Mouse (Mus musculus): ENCODE measurements around the gene Dbndd2. TPM values are rescaled to one million over a fixed set of nuclear protein-coding genes. Genes with fewer than 3 reads are reported as not detected.
A peak's percentile ranks its signal among the peaks of the same experiment; 100 is the strongest.

Dbndd2 gene
- total RNA-seq, 2 experiments from 2014 or later = 108 to 110 TPM

DNA sequence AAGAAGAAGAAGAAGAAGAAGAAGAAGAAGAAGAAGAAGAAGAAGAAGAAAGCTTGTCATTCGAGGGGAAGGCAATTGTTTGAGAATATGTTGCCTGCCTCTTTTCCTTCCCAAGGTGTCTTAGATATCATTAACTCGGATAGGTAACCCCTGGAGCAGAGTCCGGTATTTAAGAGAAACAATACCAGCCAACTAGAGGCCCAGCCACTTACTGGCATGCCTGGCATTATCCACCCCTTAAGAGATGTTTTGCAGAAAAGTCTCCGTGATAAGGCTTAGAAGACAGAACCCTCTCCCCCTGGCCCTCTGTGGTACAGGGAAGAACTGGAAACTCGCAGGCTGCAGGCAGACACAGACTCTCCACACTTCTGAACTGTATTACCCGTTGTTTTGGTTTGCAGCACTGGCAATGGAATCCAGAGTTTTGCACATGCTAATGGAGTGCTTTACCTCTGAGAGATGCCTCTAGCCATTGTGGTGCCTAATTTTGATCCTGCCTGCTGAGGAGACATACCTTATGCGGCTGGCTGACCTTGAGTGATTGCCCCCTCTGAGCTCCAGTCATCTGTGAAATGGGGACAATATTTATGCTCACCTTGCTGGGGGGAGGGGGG is 31.9 kb upstream of the Dbndd2 start:
- no peak for DNase-seq

DNA sequence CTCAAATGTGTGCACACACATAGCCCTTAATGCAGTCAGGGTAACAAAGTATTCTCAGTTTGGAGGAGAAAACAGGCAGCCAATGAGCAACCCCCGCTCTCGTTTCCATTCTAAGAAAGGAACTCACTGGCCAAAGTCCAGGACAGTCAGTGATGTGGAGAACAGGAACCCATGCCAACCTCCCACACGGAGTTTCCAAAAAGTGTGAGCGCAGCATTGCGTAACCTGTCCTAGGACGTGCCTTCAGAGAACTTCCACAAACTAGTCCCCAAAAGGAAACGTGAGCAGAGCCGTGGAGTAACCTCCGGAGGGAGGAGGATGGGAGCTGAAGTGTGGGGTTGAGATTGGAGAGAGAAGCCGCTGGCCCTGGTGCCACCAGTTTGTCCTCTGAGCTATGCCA is 31.1 kb upstream of the Dbndd2 start:
- DNase-seq = peak; percentile 44 to 55

DNA sequence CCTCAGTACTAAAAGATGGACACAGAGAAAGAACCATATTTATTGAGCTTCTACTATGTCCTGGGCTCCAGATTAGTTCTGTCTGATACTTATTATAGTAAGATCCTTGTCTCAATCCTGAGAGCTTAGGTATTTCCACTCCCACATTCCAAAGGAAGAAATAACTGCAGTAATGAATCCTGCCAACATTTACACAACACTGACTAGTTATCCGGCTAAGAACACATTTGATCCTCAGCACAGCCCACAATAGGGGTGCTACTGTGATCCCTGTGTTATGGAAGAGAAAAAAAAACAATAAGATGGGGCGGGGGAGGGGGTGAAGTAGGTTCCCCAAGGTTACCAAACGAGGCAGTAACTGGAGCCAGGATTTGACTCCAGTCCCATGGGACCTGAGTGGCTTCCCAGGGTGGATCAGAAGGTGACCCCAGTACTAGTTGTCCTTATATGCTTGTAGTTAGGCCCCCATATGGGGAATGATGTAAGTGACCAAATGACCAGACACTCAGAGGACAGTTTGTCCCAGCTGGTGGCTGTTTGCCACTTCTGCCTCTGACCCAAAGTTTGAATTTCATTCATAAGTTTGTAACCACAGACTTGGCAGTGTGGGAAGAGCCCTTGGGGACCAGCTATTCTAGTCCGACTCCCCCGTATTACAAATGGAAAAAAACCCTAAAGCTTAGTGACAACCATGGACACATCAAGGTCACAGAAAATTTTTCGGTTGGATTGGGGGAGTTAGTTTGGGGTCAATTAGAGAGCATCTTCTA is 30.3 kb upstream of the Dbndd2 start:
- no peak for DNase-seq

- no peak for DNase-seq
Measured at GRCm38 (mm10) chr2:164456413-164456812, 29.5 kb upstream of the Dbndd2 start.

GRCm38 (mm10) chr2:164456864-164457300 is 29.0 kb upstream of the Dbndd2 start, which contains the start of gene Sys1:
Sys1 (plus strand) TSS chr2:164456964.
- DNase-seq = peak; percentile 44 to 45

GRCm38 (mm10) chr2:164457942-164458341 is 28.0 kb upstream of the Dbndd2 start:
- DNase-seq = no peak

DNA sequence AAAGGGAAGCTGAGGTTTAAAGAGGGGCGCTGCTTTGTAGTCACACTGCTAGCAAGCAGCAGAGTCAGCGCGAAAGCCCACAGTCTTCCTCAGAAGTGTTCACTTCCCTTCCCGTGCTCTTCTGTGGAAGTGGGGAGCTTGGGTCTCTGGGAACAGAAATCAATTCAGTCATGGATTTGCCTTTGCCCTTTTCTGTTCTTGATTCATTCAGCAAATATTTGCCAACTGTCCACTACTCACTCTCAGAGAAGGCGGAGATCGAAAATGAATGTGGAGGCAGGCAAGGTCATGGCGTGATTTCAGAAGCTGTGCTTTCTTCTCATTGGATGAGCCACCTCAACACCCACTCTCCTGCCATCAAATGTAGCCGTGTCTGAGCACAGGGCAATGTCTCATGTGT is 27.4 kb upstream of the Dbndd2 start:
- no peak for DNase-seq

GRCm38 (mm10) chr2:164460745-164461551 is 25.0 kb upstream of the Dbndd2 start, which contains the start of gene Gm20458:
Gm20458 (plus strand) TSS chr2:164460967.
- peak; percentile 96 to 97 for DNase-seq

DNA sequence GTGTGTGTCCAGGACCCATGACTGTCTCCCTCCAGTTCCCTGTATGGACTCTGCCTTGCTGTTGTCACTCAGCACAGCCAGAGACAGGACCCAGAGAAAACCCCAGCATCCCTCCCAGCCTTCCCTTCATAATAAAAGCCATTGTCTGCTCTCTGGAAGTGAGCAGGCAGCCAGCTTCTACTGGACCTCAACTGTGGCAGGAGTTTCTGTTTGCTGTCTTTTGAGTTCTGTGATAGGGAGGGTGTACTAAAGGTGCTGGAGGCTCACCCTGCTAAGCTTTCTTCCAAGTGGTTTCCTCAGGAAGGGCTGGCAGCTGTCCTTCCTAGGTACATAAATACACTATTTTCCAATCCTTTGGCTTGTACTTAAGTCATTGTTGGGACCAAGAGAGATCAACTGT is 20.7 kb upstream of the Dbndd2 start:
- no peak for DNase-seq

DNA sequence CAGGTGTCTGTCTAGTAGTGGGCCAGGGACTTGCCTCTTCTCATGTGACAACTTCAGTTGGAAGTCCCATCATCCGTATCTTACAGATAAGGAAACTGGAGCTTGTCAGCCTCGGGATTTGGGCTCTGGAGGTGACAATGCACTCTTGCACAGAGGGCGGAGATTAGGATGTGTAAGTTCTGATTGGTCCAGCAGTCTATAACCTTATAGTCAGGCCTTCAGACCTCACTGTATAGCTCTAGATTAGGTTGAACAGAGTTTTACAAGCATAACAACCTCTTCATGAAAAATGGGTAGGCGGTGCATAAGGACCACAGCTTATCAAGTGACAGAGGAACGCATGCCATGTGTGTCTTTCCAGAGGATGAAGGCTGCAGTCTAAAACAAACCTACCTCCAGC is 19.1 kb upstream of the Dbndd2 start:
- no peak for DNase-seq

GRCm38 (mm10) chr2:164470254-164470653 is 15.7 kb upstream of the Dbndd2 start:
- DNase-seq = peak in 1 of 2 experiments; percentile 37

DNA sequence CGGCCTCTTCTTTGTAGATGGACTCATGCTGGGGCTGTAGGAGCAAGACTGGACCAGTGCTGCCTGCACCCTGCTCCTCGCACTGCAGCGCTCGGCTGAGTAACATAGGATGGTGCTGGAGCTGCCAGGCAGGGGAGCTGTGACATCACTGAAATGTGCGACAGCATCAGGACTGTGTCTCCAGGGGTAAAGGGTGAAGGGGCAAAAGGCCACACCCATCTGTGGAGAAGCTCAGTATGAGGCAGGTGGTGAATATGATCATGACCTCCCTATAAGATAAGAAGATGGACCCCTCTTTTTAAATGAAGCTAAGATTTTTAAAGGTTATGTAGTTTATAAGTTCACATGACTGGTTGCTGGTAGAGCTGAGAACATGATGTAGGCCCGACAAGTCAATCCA is 12.3 kb upstream of the Dbndd2 start, which contains the start of gene Trp53tg5:
TSS of gene Trp53tg5 (minus strand) at position 101 of the 400 bp plus-strand sequence.
- no peak for DNase-seq

DNA sequence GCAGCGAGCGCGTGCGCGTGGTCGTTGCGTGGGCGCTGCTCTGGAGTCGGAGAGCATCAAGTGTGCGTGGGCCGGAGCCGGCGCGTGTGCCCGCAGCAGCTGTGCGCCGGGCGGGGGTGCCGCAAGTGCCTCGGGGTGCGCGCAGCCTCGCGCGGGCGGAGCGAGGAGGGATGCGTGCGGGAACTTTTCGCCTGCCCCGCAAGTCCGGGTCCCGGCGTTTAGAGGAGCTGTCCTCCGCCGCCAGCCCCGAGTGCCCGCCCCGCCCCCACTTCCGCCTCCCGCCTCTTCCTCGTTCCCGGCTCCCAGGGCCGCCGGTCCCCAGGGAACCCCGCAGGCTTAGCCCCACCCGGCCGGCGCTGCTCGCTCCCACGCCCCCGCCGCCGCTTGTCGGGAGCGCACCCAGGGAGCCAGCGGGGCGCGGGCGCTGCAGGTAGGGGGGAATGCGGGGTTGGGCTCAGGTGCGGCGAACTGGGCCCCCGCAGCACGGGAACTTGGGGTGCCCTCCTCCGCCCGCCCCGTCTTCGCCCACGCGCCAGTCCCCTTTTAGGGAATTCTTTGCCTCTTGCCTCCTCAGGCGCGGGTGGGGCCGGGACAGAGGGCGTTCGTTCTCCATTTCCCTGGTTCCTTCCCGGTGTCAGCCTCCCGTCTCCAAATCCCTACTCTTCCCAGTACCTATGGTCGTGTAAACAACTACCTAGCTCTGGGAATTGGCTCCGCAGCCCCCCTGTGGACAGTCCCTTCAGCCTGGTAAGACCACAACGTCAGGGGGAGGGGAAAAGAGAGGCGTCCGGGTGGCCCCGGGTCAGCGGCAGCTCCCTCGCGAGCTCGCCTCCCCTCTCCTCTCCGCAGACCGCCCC is 580 bp downstream of the Dbndd2 start:
- DNase-seq = peak; percentile 79 to 80

DNA sequence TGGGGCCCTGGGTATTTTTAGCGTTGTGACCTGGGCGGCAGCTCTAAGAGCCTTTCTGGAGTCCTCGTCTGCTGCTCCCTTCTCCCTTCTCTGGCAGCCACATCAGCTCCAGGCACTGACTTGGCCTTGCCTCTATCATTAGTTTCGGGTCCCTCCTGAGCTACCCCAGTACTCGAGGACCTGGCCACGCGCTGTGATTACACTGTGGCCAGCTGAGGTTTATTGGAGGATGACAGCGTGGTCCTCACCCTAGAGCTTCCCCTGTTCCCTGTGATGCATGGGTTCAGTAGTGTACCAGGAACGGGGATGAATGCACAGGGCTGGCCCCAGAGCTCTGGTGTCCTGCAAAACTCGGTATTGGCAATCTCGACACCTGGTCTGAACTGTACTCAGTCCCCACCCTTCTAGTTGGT is 1.2 kb downstream of the Dbndd2 start:
- DNase-seq = peak; percentile 32 to 38

- DNase-seq = peak; percentile 54 to 59
Measured at GRCm38 (mm10) chr2:164487812-164488211, 1.9 kb downstream of the Dbndd2 start.

- no peak for DNase-seq
Measured at GRCm38 (mm10) chr2:164494126-164494525, 8.2 kb downstream of the Dbndd2 start.

DNA sequence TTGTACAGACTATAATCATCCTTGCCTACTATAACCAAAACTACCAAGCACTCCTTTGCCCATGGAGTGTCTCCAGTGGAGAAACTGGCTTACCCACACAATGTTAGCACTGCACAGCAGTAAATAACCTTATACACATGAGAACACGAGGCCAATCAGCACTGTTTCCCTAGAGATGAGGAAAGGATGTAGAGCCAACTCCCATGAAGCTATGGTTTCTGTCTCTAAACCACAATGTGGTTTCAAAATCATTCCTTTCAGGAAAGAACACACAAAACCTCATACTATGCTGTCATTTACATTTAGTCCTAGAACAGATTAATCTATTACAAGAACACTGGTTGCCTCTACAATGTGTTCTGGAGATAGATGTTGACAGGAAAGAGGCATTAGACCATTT is 10.4 kb downstream of the Dbndd2 start:
- no peak for DNase-seq

- peak; percentile 88 to 89 for DNase-seq
Measured at GRCm38 (mm10) chr2:164496847-164497690, 11.2 kb downstream of the Dbndd2 start, which contains the start of gene Pigt. Pigt (plus strand) TSS chr2:164497520.

DNA sequence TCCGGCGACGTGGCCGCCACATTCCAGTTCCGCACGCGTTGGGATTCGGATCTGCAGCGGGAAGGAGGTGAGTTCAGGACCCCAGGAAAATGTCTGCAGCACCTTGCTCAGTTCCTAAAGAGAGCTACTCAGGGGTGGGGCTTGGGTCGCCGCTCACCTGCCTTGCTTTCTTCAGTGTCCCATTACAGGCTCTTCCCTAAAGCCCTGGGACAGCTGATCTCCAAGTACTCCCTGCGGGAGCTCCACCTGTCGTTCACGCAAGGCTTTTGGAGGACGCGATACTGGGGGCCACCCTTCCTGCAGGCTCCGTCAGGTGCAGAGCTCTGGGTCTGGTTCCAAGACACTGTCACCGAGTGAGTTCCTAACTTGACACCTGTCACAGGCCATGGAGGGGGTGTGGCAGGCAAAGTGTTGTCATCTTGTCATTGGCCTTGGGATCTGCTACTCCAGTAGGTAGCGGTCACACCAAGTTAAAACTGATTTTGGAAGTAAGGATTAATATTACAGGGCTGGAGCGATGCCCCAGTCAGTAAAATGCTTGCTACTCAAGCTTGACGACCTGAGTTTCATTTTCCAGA is 11.9 kb downstream of the Dbndd2 start:
- DNase-seq = no peak

- DNase-seq = no peak
Measured at GRCm38 (mm10) chr2:164499317-164499716, 13.4 kb downstream of the Dbndd2 start.

Data from layer of hippocampus, postnatal 36 days (tissue).